Mouse (Mus musculus): ENCODE results near the gene Frmd5. TPM values are rescaled to one million over a fixed set of nuclear protein-coding genes. Genes with fewer than 3 reads are reported as not detected.
"Not testable (repeated sequence)": the region's sequence is repeated elsewhere in the genome, so short reads cannot be mapped to it uniquely, and the experiment has no call there.

Frmd5 gene
- polyA plus RNA-seq (2015; fragmentation: Nextera tagmentation; extraction: Ambion mirVana): 0.78 and 0.81 TPM in 2 replicates

- Histone ChIP-seq H3K9me3 (no peaks in the 10 kb centered on the region), H3K27me3 (peaks cover 34% of the 10 kb centered on the region), H3K4me1 (peaks cover 10% of the 10 kb centered on the region), H3K27ac (no peak within 1 kb of the TSS), H3K36me3 (no peaks in the 10 kb centered on the region), H3K9ac (0 out of 2 replicates have a peak within 1 kb of the TSS, but pooled peaks have one; percentile 14), H3K4me2 (peak within 1 kb of the TSS; percentile 95), H3K4me3 (peak within 1 kb of the TSS; percentile 68)
- ATAC-seq (ENCODE audit: insufficient number of reproducible peaks, low FRiP score, low TSS enrichment, low read depth): peak; percentile 97
- WGBS: under 1% methylated on average over 35 of the region's 35 CpGs
Measured at GRCm38 (mm10) chr2:121806959-121807653, at the start of gene Frmd5. Gene Frmd5 (minus strand): TSS chr2:121807087.

DNA sequence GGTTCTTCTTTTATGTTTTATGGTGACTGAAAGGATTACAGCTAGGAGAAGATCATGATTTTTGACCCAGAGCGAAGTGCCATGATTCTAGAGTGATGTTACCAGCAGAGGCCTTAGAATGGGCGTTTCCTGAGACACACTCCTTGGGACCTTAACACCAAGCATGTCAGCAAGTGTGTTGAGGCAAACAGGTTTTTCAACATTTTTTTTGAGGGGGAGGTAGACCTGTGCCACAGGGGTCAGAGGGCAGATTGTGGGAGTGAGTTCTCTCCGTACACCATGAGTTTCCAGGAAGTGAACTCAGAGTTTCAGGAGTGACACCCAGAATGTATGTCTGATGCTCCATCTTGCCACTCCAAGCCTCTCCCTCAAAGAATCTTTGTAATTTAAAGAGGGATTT lies 47.1 kb upstream of the Frmd5 start:
- H3K27me3 ChIP-seq: no peaks in the 10 kb centered on the region
- no peak overlapping the region for H3K4me3 ChIP-seq
- H3K27ac ChIP-seq: no peak overlapping the region
- no peak for ATAC-seq (ENCODE audit: insufficient number of reproducible peaks, low FRiP score, low TSS enrichment, low read depth)
- no peaks in the 10 kb centered on the region for H3K4me1 ChIP-seq
- no peak overlapping the region for H3K9ac ChIP-seq
- H3K9me3 ChIP-seq: no peaks in the 10 kb centered on the region
- no peak overlapping the region for H3K4me2 ChIP-seq
- WGBS: 76% methylated on average over 3 of the region's 3 CpGs
- H3K36me3 ChIP-seq: no peaks in the 10 kb centered on the region

DNA sequence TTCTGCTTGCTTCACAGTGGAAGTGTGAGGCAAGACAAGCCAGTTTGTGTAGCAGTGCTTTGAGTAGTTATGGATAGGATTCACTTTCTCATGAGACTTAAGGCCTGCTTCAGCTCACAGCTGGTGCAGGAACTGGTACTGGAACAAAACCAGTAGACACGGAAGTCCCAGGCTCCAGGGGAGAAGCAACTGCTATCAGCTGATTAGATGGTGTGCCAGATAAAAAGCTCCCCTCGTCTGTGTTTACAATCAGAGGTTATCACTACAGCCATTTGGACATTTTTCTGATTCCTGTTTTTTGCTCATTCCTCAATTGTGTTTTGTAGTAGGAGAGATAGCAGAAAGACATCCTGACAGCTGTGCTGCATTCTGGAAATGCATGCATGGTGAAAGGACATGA lies 45.2 kb upstream of the Frmd5 start:
- ATAC-seq (ENCODE audit: insufficient number of reproducible peaks, low FRiP score, low TSS enrichment, low read depth): no peak
- no peak overlapping the region for H3K4me3 ChIP-seq
- no peak overlapping the region for H3K9ac ChIP-seq
- H3K27me3 ChIP-seq: no peaks in the 10 kb centered on the region
- H3K36me3 ChIP-seq: no peaks in the 10 kb centered on the region
- no peak overlapping the region for H3K4me2 ChIP-seq
- H3K4me1 ChIP-seq: no peaks in the 10 kb centered on the region
- no peak overlapping the region for H3K27ac ChIP-seq
- H3K9me3 ChIP-seq: no peaks in the 10 kb centered on the region
- WGBS: 47% methylated on average over 2 of the region's 2 CpGs

DNA sequence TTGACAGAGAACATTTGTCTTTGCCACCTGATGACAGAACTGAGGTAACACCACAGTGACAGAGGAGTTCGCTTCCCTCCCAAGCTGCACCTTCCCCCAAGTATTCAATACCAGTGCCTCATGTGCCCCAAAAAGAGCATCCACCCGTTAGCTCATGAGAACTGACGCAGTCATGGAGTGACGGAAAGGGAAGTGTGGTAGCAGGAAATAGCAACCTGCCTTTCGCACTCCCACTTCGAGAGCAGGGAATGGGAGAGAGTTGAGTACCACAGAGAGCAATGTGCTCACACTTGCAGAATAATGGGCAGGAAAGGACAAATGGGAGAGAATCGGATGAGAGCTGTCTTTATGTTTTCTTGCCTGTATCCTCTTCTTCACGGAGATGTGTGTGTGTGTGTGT lies 39.2 kb upstream of the Frmd5 start:
- Histone ChIP-seq H3K4me3 (no peak overlapping the region), H3K27me3 (no peaks in the 10 kb centered on the region), H3K4me2 (no peak overlapping the region), H3K4me1 (no peaks in the 10 kb centered on the region), H3K9me3 (no peaks in the 10 kb centered on the region), H3K36me3 (no peaks in the 10 kb centered on the region), H3K27ac (no peak overlapping the region), H3K9ac (no peak overlapping the region)
- no peak for ATAC-seq (ENCODE audit: insufficient number of reproducible peaks, low FRiP score, low TSS enrichment, low read depth)
- 62% methylated on average over 8 of the region's 8 CpGs for WGBS

- H3K27ac ChIP-seq: no peak overlapping the region
- 76% methylated on average over 3 of the region's 3 CpGs for WGBS
Measured at GRCm38 (mm10) chr2:121842249-121842648, 35.4 kb upstream of the Frmd5 start.

DNA sequence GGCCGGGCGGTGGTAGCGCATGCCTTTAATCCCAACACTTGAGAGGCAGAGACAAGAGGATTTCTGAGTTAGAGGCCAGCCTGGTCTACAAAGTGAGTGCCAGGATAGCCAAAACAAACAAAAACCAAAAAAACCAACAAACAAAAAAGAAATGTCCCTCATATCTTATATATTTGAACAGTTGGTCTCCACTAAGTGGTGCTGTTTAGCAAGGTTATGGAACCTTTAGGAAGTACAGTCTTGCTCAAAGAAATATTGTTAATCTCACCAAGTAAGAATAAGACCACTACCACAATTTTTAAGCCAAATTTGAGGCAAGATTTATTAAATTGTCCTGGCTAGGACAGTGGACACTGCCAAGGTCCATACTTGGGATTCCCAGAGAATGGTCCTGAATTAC lies 34.6 kb upstream of the Frmd5 start:
- H3K4me3 ChIP-seq: no peak overlapping the region
- ATAC-seq (ENCODE audit: insufficient number of reproducible peaks, low FRiP score, low TSS enrichment, low read depth): no peak
- no peaks in the 10 kb centered on the region for H3K27me3 ChIP-seq
- H3K9ac ChIP-seq: no peak overlapping the region
- H3K4me1 ChIP-seq: no peaks in the 10 kb centered on the region
- H3K27ac ChIP-seq: no peak overlapping the region
- H3K36me3 ChIP-seq: no peaks in the 10 kb centered on the region
- no peaks in the 10 kb centered on the region for H3K9me3 ChIP-seq
- 89% methylated on average over 3 of the region's 3 CpGs for WGBS
- H3K4me2 ChIP-seq: no peak overlapping the region

More at GRCm38 (mm10) chr2:121842249-121842648, 35.4 kb upstream of the Frmd5 start:
- Histone ChIP-seq H3K4me3 (no peak overlapping the region), H3K4me2 (no peak overlapping the region), H3K27me3 (no peaks in the 10 kb centered on the region), H3K36me3 (no peaks in the 10 kb centered on the region), H3K9me3 (no peaks in the 10 kb centered on the region), H3K9ac (no peak overlapping the region), H3K4me1 (no peaks in the 10 kb centered on the region)
- ATAC-seq (ENCODE audit: insufficient number of reproducible peaks, low FRiP score, low TSS enrichment, low read depth): no peak

GRCm38 (mm10) chr2:121834926-121835325 lies 28.0 kb upstream of the Frmd5 start:
- ATAC-seq (ENCODE audit: insufficient number of reproducible peaks, low FRiP score, low TSS enrichment, low read depth): no peak
- H3K4me2 ChIP-seq: no peak overlapping the region
- 37% methylated on average over 3 of the region's 3 CpGs for WGBS
- H3K9me3 ChIP-seq: no peaks in the 10 kb centered on the region
- no peak overlapping the region for H3K9ac ChIP-seq
- no peak overlapping the region for H3K4me3 ChIP-seq
- H3K36me3 ChIP-seq: no peaks in the 10 kb centered on the region
- H3K4me1 ChIP-seq: no peaks in the 10 kb centered on the region
- H3K27me3 ChIP-seq: no peaks in the 10 kb centered on the region
- H3K27ac ChIP-seq: no peak overlapping the region

DNA sequence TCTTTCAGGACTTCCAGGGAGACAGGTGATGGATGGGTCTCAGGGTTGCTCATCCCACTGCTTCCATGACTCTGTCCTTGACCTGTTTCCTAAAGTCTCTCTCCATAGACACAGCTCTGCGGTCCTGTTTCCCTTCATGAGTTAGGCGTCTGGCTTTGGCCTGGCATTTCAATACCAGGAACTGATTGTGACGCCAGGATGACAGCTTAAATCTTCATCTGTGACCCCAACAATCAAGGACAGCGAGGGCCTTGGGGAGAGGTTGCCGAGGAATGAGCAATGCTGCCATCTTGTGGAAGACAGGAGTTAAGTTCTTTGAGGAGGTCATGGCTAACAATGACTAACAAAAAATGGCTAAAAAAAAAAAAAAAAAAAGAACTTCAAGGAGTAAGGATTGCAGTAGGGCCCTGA lies 25.6 kb upstream of the Frmd5 start:
- Histone ChIP-seq H3K4me2 (no peak overlapping the region), H3K4me3 (no peak overlapping the region), H3K27me3 (no peaks in the 10 kb centered on the region), H3K4me1 (no peaks in the 10 kb centered on the region), H3K9ac (no peak overlapping the region), H3K27ac (no peak overlapping the region), H3K36me3 (no peaks in the 10 kb centered on the region), H3K9me3 (no peaks in the 10 kb centered on the region)
- 7% methylated on average over 5 of the region's 5 CpGs for WGBS
- no peak for ATAC-seq (ENCODE audit: insufficient number of reproducible peaks, low FRiP score, low TSS enrichment, low read depth)

GRCm38 (mm10) chr2:121828411-121828810 lies 21.5 kb upstream of the Frmd5 start:
- Histone ChIP-seq H3K27me3 (no peaks in the 10 kb centered on the region), H3K36me3 (no peaks in the 10 kb centered on the region), H3K9ac (no peak overlapping the region), H3K4me1 (no peaks in the 10 kb centered on the region), H3K9me3 (no peaks in the 10 kb centered on the region), H3K4me2 (no peak overlapping the region), H3K27ac (no peak overlapping the region), H3K4me3 (no peak overlapping the region)
- ATAC-seq (ENCODE audit: insufficient number of reproducible peaks, low FRiP score, low TSS enrichment, low read depth): no peak
- WGBS: 85% methylated on average over 3 of the region's 3 CpGs

DNA sequence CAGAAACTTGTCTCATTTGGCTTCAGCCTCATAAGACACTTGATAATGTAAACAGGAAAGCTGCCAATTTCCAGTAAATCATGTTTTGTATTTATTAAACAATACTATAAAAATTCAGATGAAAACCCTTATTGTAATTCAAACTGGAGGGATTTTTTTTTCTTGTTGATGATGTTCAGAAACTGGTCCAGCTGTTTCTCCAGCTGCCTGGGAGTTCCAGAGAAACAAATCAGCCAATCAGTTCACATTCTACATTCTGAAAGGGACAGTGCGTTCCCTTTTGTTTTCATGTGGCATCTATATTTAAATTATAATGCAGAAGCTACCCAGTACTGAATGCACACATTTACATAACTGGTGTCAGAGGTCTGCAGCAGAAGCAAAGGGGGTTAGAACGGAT lies 19.3 kb upstream of the Frmd5 start:
- Histone ChIP-seq H3K4me2 (no peak overlapping the region), H3K27ac (no peak overlapping the region), H3K9me3 (no peaks in the 10 kb centered on the region), H3K27me3 (no peaks in the 10 kb centered on the region), H3K9ac (no peak overlapping the region), H3K36me3 (no peaks in the 10 kb centered on the region), H3K4me1 (no peaks in the 10 kb centered on the region), H3K4me3 (no peak overlapping the region)
- no peak for ATAC-seq (ENCODE audit: insufficient number of reproducible peaks, low FRiP score, low TSS enrichment, low read depth)
- 61% methylated on average over 2 of the region's 2 CpGs for WGBS

- H3K27ac ChIP-seq: no peak overlapping the region
- WGBS: 56% methylated on average over 5 of the region's 5 CpGs
Measured at GRCm38 (mm10) chr2:121824653-121825052, 17.8 kb upstream of the Frmd5 start.

GRCm38 (mm10) chr2:121821787-121822186 lies 14.9 kb upstream of the Frmd5 start:
- ATAC-seq (ENCODE audit: insufficient number of reproducible peaks, low FRiP score, low TSS enrichment, low read depth): no peak
- H3K4me1 ChIP-seq: no peaks in the 10 kb centered on the region
- no peak overlapping the region for H3K4me2 ChIP-seq
- no peak overlapping the region for H3K27ac ChIP-seq
- H3K4me3 ChIP-seq: no peak overlapping the region
- no peaks in the 10 kb centered on the region for H3K36me3 ChIP-seq
- H3K9me3 ChIP-seq: no peaks in the 10 kb centered on the region
- 94% methylated on average over 7 of the region's 7 CpGs for WGBS
- no peaks in the 10 kb centered on the region for H3K27me3 ChIP-seq
- no peak overlapping the region for H3K9ac ChIP-seq

More at GRCm38 (mm10) chr2:121824653-121825052, 17.8 kb upstream of the Frmd5 start:
- H3K36me3 ChIP-seq: no peaks in the 10 kb centered on the region
- H3K4me2 ChIP-seq: no peak overlapping the region
- H3K27me3 ChIP-seq: no peaks in the 10 kb centered on the region
- no peak overlapping the region for H3K9ac ChIP-seq
- no peaks in the 10 kb centered on the region for H3K4me1 ChIP-seq
- no peaks in the 10 kb centered on the region for H3K9me3 ChIP-seq
- H3K4me3 ChIP-seq: no peak overlapping the region
- no peak for ATAC-seq (ENCODE audit: insufficient number of reproducible peaks, low FRiP score, low TSS enrichment, low read depth)

GRCm38 (mm10) chr2:121810876-121811275 lies 4.0 kb upstream of the Frmd5 start:
- not testable (repeated sequence) for H3K4me3 ChIP-seq; H3K36me3 ChIP-seq; H3K27ac ChIP-seq; H3K4me2 ChIP-seq; H3K9ac ChIP-seq; H3K9me3 ChIP-seq; ATAC-seq (ENCODE audit: insufficient number of reproducible peaks, low FRiP score, low TSS enrichment, low read depth)
- WGBS: 78% methylated on average over 6 of the region's 6 CpGs
- peaks cover 10% of the 10 kb centered on the region for H3K4me1 ChIP-seq
- peaks cover 29% of the 10 kb centered on the region for H3K27me3 ChIP-seq
